Mouse (Mus musculus) lung, postnatal 0 days (tissue): ENCODE data around the gene Glb1.

Experiments used
- CTCF ChIP-seq: IDR thresholded peaks from 2 replicates; pipeline ENCODE4 v1.5.1; 2016; ENCODE audit warnings: antibody characterized with exemption, mild to moderate bottlenecking
- EP300 ChIP-seq: IDR thresholded peaks from 2 replicates; pipeline ENCODE4 v1.6.1; 2016; ENCODE audit warnings: antibody characterized with exemption, mild to moderate bottlenecking, control low read depth

GRCm38 (mm10) chr9:114487481-114488258 lies 86.8 kb downstream of the Glb1 start:
- TF ChIP-seq CTCF = no peak
- no peak for TF ChIP-seq EP300
